8 mouse cellular contexts compared by ENCODE assay signal in the genomic region with DNA sequence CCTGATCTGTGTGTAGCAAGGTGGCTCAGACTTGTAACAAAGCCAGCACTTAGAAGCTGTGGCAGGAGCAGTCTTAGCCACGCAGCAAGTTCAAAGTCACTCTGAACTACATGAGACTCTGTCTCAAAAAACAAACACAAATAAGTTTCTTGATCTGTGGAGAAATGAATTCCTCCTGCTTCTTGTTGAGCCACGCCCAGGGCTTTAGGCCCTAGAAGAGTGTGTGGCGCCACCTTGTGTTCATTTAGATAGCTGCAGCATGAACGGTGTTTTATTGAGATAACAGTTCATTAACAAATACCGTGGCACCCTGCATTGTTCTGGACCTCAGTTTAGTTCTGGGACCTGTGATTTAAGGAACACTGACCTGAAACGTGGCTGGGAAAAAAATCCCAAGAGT. TPM values are rescaled to one million over a fixed set of nuclear protein-coding genes. Genes with fewer than 3 reads are reported as not detected.
A peak's percentile ranks its signal among the peaks of the same experiment; 100 is the strongest.
DNase-seq lines count a peak whose midpoint lies in the region; ATAC-seq and TF ChIP-seq lines count a peak whose summit lies in the region.

No protein-coding gene starts in this region.

- no peaks in the 10 kb centered on the region for H3K9me3 ChIP-seq in kidney, embryonic 15.5 days (replicated peaks)
- no peaks in the 10 kb centered on the region for H3K9me3 ChIP-seq in limb, embryonic 14.5 days (ENCODE audit: control insufficient read depth, low read length)
- H3K9me3 ChIP-seq in neural tube, embryonic 12.5 days, result no peaks in the 10 kb centered on the region

- intact Hi-C loops in gastrocnemius, postnatal 14 days (cut with DNase I; ENCODE audit: low total_unique reads), result loop anchor here (5.0 to 10.0 kb wide), 3 partner anchors 38 to 366 kb away; partner anchors contain the start of genes Atp8b5, Rusc2 and Unc13b

- no peak overlapping the region for H3K9ac ChIP-seq in kidney, embryonic 15.5 days
- H3K9ac ChIP-seq in limb, embryonic 14.5 days (ENCODE audit: low read depth, low read length, severe bottlenecking), result no peak overlapping the region
- H3K9ac ChIP-seq in neural tube, embryonic 12.5 days, result no peak overlapping the region

- no peak overlapping the region for H3K4me3 ChIP-seq in kidney, embryonic 15.5 days (replicated peaks)
- no peak overlapping the region for H3K4me3 ChIP-seq in limb, embryonic 14.5 days (replicated peaks; ENCODE audit: low read length)
- no peak overlapping the region for H3K4me3 ChIP-seq in neural tube, embryonic 12.5 days

- no peak for TF ChIP-seq POLR2A in limb, embryonic 14.5 days (IDR thresholded peaks at IDR 0.05; ENCODE audit: borderline replicate concordance, extremely low read depth, insufficient read depth, insufficient read length)

- 4% methylated on average over 6 of the region's 6 CpGs for WGBS in kidney, embryonic 15.5 days
- WGBS in limb, embryonic 14.5 days, result 4% methylated on average over 6 of the region's 6 CpGs
- WGBS in neural tube, embryonic 12.5 days, result 3% methylated on average over 6 of the region's 6 CpGs

- no peak for ATAC-seq in kidney, embryonic 15.5 days (replicated peaks; ENCODE audit: low FRiP score)
- 0 out of 2 replicates have a peak, but pooled peaks have one; percentile 36 for ATAC-seq in limb, embryonic 14.5 days (ENCODE audit: low FRiP score, low read depth)
- ATAC-seq in neural tube, embryonic 12.5 days (ENCODE audit: low FRiP score, low read depth), result 0 out of 2 replicates have a peak, but pooled peaks have one; percentile 15

- DNase-seq in A20 (ENCODE audit: low read depth, low spot score), result peak; percentile 81
- DNase-seq in Muller cell, postnatal 12 days (ENCODE audit: inconsistent ontology term), result peak; percentile 63
- peak; percentile 75 to 86 for DNase-seq in cerebellum, postnatal 25 days
- DNase-seq in gastrocnemius, postnatal 14 days, result peak; percentile 74
- peak; percentile 92 for DNase-seq in limb, embryonic 14.5 days (ENCODE audit: low spot score)
- peak; percentile 22 to 66 for DNase-seq in thymus, postnatal 10 days (ENCODE audit: low spot score in 2 of 2)

- H3K4me2 ChIP-seq in kidney, embryonic 15.5 days, result no peak overlapping the region
- no peak overlapping the region for H3K4me2 ChIP-seq in limb, embryonic 14.5 days (replicated peaks; ENCODE audit: low read depth, low read length, severe bottlenecking)
- no peak overlapping the region for H3K4me2 ChIP-seq in neural tube, embryonic 12.5 days (replicated peaks)

- H3K4me1 ChIP-seq in kidney, embryonic 15.5 days, result peaks cover 37% of the 10 kb centered on the region
- H3K4me1 ChIP-seq in limb, embryonic 14.5 days (ENCODE audit: control insufficient read depth, insufficient read depth, low read length), result no peaks in the 10 kb centered on the region
- 0 out of 2 replicates have a peak, but pooled peaks cover 6% of the 10 kb centered on the region for H3K4me1 ChIP-seq in neural tube, embryonic 12.5 days

- H3K36me3 ChIP-seq in kidney, embryonic 15.5 days, result peaks cover 61% of the 10 kb centered on the region
- peaks cover 70% of the 10 kb centered on the region for H3K36me3 ChIP-seq in limb, embryonic 14.5 days (ENCODE audit: control insufficient read depth, insufficient read depth, low read length)
- H3K36me3 ChIP-seq in neural tube, embryonic 12.5 days, result peaks cover 68% of the 10 kb centered on the region

- H3K27me3 ChIP-seq in kidney, embryonic 15.5 days, result peaks cover 23% of the 10 kb centered on the region
- peaks cover 9% of the 10 kb centered on the region for H3K27me3 ChIP-seq in limb, embryonic 14.5 days (ENCODE audit: control insufficient read depth, insufficient read depth, low read length)
- H3K27me3 ChIP-seq in neural tube, embryonic 12.5 days (replicated peaks), result peaks cover 37% of the 10 kb centered on the region

- peak overlapping the region; percentile 82 for H3K27ac ChIP-seq in kidney, embryonic 15.5 days
- no peak overlapping the region for H3K27ac ChIP-seq in limb, embryonic 14.5 days (replicated peaks; ENCODE audit: low read depth, low read length)
- H3K27ac ChIP-seq in neural tube, embryonic 12.5 days, result no peak overlapping the region

RNA-seq across cellular contexts. Expression of gene Fam166b, which starts 8.6 kb away (rescaled TPM):
- total RNA-seq in gastrocnemius, postnatal 14 days (2021), result not detected
- polyA plus RNA-seq in kidney, embryonic 15.5 days (2015; fragmentation: Nextera tagmentation; extraction: Ambion mirVana), result 0.27 and 0.44 TPM in 2 replicates
- 0.20 and 0.29 TPM in 2 replicates for polyA plus RNA-seq in limb, embryonic 14.5 days (2012; rRNA removed)
- polyA plus RNA-seq in limb, embryonic 14.5 days (2014; fragmentation: Nextera tagmentation; extraction: Ambion mirVana), result 0.14 and 0.33 TPM in 2 replicates
- 0.34 TPM in 1 of 2 replicates, not detected in the other for polyA plus RNA-seq in neural tube, embryonic 12.5 days (2016; fragmentation: Nextera tagmentation; extraction: Ambion mirVana)

RNA-seq across cellular contexts. Expression of gene Tesk1, which starts 21.4 kb away (rescaled TPM):
- 10 to 100 TPM; 25.2 to 28.0 TPM for total RNA-seq in gastrocnemius, postnatal 14 days (2021)
- 5.9 and 7.4 TPM in 2 replicates for polyA plus RNA-seq in kidney, embryonic 15.5 days (2015; fragmentation: Nextera tagmentation; extraction: Ambion mirVana)
- polyA plus RNA-seq in limb, embryonic 14.5 days (2012; rRNA removed), result 47.4 and 63.1 TPM in 2 replicates
- 15.8 and 17.6 TPM in 2 replicates for polyA plus RNA-seq in limb, embryonic 14.5 days (2014; fragmentation: Nextera tagmentation; extraction: Ambion mirVana)
- polyA plus RNA-seq in neural tube, embryonic 12.5 days (2016; fragmentation: Nextera tagmentation; extraction: Ambion mirVana), result 14.9 and 15.4 TPM in 2 replicates

RNA-seq across cellular contexts. Expression of gene Cd72, which starts 34.1 kb away (rescaled TPM):
- not detected for total RNA-seq in gastrocnemius, postnatal 14 days (2021)
- 3.0 and 4.3 TPM in 2 replicates for polyA plus RNA-seq in kidney, embryonic 15.5 days (2015; fragmentation: Nextera tagmentation; extraction: Ambion mirVana)
- polyA plus RNA-seq in limb, embryonic 14.5 days (2012; rRNA removed), result 1.3 TPM in 2 replicates
- 4.4 and 7.5 TPM in 2 replicates for polyA plus RNA-seq in limb, embryonic 14.5 days (2014; fragmentation: Nextera tagmentation; extraction: Ambion mirVana)
- polyA plus RNA-seq in neural tube, embryonic 12.5 days (2016; fragmentation: Nextera tagmentation; extraction: Ambion mirVana), result 2.7 and 2.9 TPM in 2 replicates

RNA-seq across cellular contexts. Expression of gene Rusc2, which starts 38.5 kb away (rescaled TPM):
- 10 to 100 TPM; 19.6 to 20.6 TPM for total RNA-seq in gastrocnemius, postnatal 14 days (2021)
- polyA plus RNA-seq in kidney, embryonic 15.5 days (2015; fragmentation: Nextera tagmentation; extraction: Ambion mirVana), result 11.7 and 14.1 TPM in 2 replicates
- 16.2 and 25.4 TPM in 2 replicates for polyA plus RNA-seq in limb, embryonic 14.5 days (2012; rRNA removed)
- polyA plus RNA-seq in limb, embryonic 14.5 days (2014; fragmentation: Nextera tagmentation; extraction: Ambion mirVana), result 8.0 and 9.6 TPM in 2 replicates
- polyA plus RNA-seq in neural tube, embryonic 12.5 days (2016; fragmentation: Nextera tagmentation; extraction: Ambion mirVana), result 52.7 and 53.3 TPM in 2 replicates
